Mouse (Mus musculus): ENCODE results near the gene Cdk17. TPM values are rescaled to one million over a fixed set of nuclear protein-coding genes. Genes with fewer than 3 reads are reported as not detected.

Gene Cdk17
- polyA plus RNA-seq, 1 experiment = 18.0 TPM

DNA sequence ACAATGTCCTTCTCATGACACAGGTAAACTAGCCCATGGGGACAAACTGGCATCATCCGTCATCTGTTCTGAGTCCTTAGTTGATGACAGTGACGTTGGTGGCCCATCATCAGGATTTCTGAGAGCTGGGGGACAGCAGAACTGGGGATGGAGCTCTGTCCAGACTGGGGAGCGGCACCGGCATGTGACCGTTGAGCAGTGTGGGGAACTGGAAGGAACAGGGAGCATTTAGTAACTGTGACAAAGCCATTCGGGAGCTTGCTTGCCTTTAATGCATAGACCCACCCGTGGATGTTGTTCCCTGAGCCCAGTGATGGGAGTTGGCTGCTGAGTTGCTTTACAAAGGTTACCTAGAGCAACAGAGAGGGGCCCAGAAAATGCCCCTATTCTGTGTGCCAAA is 89.2 kb downstream of the Cdk17 start:
- no peak for DNase-seq
- TF ChIP-seq POLR2A (IDR thresholded peaks at IDR 0.05; ENCODE audit: borderline replicate concordance, extremely low read depth, low read depth, low read length) (no peak), CTCF (IDR thresholded peaks at IDR 0.05; ENCODE audit: insufficient read depth, low read length) (no peak)
- Histone ChIP-seq H3K4me1 (ENCODE audit: control insufficient read depth, insufficient read depth, low read length) (peaks cover 8% of the 10 kb centered on the region), H3K4me3 (replicated peaks; ENCODE audit: extremely low read depth, low read depth, low read length) (no peak overlapping the region)
- WGBS = 66% methylated on average over 7 of the region's 7 CpGs

DNA sequence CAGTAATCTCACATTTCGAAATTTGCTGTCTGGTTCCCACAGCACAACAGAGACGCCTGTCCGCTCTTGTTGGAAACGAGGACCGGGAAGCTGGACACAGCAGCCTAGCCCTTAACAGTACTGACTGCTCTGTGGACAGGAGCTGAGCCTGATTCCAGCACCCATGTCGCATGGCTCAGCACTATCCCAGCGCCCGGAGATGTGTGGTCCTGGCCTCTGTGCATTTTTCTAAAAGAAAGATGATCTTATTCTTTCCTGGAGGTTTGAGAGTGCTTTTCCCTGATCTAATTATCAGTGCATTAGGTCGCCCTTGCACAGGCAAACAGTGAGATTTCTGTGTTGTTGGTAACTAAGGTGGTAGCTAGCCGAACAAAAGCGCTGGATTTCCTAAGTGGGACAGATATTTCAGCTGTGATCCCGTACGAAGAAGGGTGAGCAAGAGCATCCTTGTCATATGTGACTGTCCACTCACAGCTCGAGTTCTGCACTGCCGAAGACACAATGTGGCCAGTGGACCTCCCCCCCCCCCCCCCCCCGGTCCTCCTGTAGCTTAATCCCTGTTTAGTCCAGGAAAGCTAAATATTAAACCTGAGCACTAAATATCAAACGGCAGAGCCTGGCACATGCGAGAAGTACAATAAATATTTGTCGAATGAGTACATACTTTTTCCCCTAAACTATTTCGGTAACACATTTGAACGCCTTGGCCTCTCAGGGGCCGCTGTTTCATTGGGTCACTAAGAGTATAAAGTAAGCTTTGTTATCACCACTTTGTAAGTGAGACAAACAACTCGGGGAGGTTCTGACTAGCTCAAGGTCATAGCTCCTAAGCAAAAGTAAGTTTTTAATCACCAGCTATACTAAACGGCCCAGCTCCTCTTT is 90.0 kb downstream of the Cdk17 start:
- 45% methylated on average over 24 of the region's 24 CpGs for WGBS
- no peak for TF ChIP-seq CTCF (IDR thresholded peaks at IDR 0.05; ENCODE audit: insufficient read depth, low read length)
- H3K4me3 ChIP-seq (replicated peaks; ENCODE audit: extremely low read depth, low read depth, low read length) = no peak overlapping the region
- DNase-seq = no peak
- peaks cover 8% of the 10 kb centered on the region for H3K4me1 ChIP-seq (ENCODE audit: control insufficient read depth, insufficient read depth, low read length)

DNA sequence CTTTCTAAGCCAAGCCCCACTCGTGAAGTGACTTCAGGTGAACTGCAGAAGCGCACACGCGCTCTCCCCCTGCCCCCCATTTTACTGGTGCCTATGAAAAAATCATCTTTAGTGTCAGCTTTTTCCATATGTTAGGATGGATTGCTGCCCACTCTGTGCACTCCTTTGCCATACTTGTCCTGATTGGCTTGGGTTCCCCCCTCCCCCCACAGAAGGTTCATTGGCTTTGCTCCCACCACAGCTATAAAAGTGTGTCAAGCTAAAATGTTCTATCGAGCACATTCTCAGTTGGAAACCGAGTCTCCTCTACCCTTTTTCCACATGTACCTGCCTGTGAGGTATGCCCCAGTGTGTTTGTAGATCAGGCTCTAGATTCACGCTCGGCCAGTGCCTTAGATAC is 90.8 kb downstream of the Cdk17 start:
- peaks cover 8% of the 10 kb centered on the region for H3K4me1 ChIP-seq (ENCODE audit: control insufficient read depth, insufficient read depth, low read length)
- H3K4me3 ChIP-seq (replicated peaks; ENCODE audit: extremely low read depth, low read depth, low read length) = no peak overlapping the region
- TF ChIP-seq POLR2A (IDR thresholded peaks at IDR 0.05; ENCODE audit: borderline replicate concordance, extremely low read depth, low read depth, low read length) = no peak
- TF ChIP-seq CTCF (IDR thresholded peaks at IDR 0.05; ENCODE audit: insufficient read depth, low read length) = no peak
- DNase-seq = no peak
- 76% methylated on average over 8 of the region's 8 CpGs for WGBS

DNA sequence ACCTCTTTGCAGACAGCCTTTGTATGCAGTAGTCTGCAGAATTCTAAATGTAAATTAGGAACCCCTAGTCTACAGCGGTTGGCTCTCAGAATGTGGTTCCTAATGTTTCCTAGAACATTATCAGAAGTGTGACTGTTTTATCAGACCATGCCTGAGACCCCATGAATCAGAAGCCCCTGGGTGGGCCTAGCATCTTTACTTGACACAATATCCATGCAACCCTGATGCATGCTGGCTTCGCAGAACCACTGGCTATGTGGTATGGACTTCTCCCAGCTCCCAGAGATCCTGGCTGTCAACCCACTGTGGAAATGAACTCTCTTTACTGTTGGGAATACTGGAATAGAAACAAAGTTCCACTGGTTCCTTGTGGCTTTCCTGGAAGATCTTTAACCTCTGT is 92.0 kb downstream of the Cdk17 start:
- 91% methylated on average over 2 of the region's 2 CpGs for WGBS
- H3K4me3 ChIP-seq (replicated peaks; ENCODE audit: extremely low read depth, low read depth, low read length) = no peak overlapping the region
- H3K4me1 ChIP-seq (ENCODE audit: control insufficient read depth, insufficient read depth, low read length) = peaks cover 12% of the 10 kb centered on the region
- TF ChIP-seq CTCF (IDR thresholded peaks at IDR 0.05; ENCODE audit: insufficient read depth, low read length) = no peak
- TF ChIP-seq POLR2A (IDR thresholded peaks at IDR 0.05; ENCODE audit: borderline replicate concordance, extremely low read depth, low read depth, low read length) = no peak
- DNase-seq = no peak

DNA sequence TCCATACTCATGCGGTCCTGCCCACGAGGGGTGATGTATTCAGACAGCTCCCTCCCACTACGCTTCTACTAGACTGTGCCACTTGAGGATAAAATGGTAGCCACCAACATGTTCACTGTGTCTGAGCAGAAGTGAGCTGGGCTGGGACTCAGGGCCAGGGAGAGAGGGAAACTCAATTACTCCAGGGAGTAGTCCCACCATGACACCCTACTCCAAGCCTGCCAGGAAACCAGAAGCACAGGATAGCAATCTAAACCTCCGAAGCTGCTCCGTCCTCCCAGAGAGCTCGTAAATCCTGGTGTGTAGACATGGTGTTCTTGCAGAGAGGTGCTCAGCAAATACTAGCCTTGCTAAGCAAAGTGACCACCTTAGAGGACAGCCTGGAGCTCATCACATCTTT is 92.5 kb downstream of the Cdk17 start:
- WGBS = 78% methylated on average over 6 of the region's 6 CpGs

DNA sequence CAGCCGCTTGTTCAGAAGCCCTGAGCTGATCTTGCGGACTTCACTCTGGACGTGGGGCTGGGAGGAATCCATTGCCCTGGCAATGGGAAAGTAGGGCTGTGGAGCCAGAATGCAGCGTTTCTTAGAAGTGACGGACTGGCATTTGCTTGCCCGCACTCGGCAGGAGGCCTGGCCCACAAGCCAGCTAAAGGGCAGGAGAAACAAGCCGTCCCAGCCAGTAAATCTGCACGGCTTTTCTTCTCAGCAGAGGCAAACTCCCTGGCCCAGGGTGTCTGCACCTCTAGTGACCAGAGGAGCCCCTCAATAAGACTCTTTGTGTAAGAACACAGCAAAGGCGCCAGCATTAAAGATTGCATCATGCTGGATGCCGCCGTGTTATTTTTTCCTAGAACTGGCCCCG is 94.6 kb downstream of the Cdk17 start:
- WGBS = 47% methylated on average over 13 of the region's 13 CpGs

More for the DNA sequence above, 92.5 kb downstream of the Cdk17 start:
- Histone ChIP-seq H3K4me3 (replicated peaks; ENCODE audit: extremely low read depth, low read depth, low read length) (no peak overlapping the region), H3K4me1 (ENCODE audit: control insufficient read depth, insufficient read depth, low read length) (peaks cover 12% of the 10 kb centered on the region)
- DNase-seq = no peak
- TF ChIP-seq POLR2A (IDR thresholded peaks at IDR 0.05; ENCODE audit: borderline replicate concordance, extremely low read depth, low read depth, low read length) = no peak
- no peak for TF ChIP-seq CTCF (IDR thresholded peaks at IDR 0.05; ENCODE audit: insufficient read depth, low read length)

DNA sequence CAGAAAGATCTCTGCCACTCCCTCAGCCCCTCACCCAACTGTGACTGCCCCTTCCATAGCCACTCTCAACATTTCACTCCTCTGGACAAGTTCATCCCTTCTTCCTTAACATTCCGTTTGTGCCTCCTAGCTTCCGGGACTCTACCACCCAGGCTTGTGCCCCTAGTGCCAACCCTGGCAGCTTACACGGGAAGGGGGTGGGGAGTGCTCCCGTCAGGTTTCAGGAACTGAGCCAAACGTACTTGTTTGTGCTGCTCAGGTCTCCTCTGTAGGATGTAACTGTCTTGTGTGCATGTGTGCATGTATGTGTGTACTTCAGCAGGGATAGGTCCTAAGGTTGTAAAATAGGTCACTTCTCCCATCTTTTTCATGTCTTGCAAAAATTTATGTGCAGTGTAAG is 99.2 kb downstream of the Cdk17 start:
- DNase-seq = no peak
- 39% methylated on average over 5 of the region's 5 CpGs for WGBS
- Histone ChIP-seq H3K4me3 (replicated peaks; ENCODE audit: extremely low read depth, low read depth, low read length) (no peak overlapping the region), H3K4me1 (ENCODE audit: control insufficient read depth, insufficient read depth, low read length) (peaks cover 25% of the 10 kb centered on the region)
- TF ChIP-seq POLR2A (IDR thresholded peaks at IDR 0.05; ENCODE audit: borderline replicate concordance, extremely low read depth, low read depth, low read length) = no peak
- no peak for TF ChIP-seq CTCF (IDR thresholded peaks at IDR 0.05; ENCODE audit: insufficient read depth, low read length)

More for the DNA sequence above, 94.6 kb downstream of the Cdk17 start:
- DNase-seq = no peak
- no peak overlapping the region for H3K4me3 ChIP-seq (replicated peaks; ENCODE audit: extremely low read depth, low read depth, low read length)
- TF ChIP-seq CTCF (IDR thresholded peaks at IDR 0.05; ENCODE audit: insufficient read depth, low read length) (no peak), POLR2A (IDR thresholded peaks at IDR 0.05; ENCODE audit: borderline replicate concordance, extremely low read depth, low read depth, low read length) (no peak)
- H3K4me1 ChIP-seq (ENCODE audit: control insufficient read depth, insufficient read depth, low read length) = peaks cover 15% of the 10 kb centered on the region

DNA sequence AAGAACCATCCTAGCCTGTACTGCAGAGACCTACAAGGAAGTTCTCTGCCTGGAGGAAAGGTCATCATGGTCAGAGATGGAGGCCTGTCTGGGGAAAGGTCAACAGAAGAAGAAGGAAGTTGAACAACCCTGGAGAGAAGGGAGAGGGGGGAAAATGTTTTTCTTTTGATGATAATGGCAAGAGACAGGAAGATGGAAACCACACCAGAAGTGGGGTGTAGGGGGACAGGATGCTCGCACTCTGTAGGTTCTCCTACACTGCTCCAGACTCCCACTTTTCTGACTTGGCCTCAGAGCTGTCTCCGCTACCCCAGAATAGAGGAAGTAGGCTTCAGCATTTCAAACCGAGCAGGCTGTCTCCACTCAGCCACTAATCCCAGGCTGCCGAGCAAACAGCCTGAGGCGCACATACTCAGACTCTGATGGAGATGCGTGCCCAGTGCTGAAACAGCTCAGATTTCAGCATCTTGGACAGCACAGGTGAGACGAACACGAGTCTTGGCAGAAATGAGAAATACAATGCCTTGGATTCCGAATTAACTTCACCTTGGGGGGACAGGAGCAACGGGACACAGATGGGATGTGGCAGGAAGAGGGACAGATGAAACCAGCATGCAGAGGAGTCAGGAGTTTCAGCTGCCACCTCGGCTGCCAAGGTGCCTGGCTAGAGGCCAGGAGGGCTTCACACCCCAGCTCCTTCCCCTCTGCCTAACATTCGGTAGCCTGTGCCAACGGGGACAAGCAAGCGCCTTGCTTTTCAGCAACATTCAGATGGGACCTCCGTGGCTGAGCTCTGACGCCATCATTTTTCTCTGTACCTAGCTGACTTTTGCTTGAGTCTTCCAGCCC is 100.7 kb downstream of the Cdk17 start:
- DNase-seq = peak; percentile 41
- Histone ChIP-seq H3K4me3 (replicated peaks; ENCODE audit: extremely low read depth, low read depth, low read length) (no peak overlapping the region), H3K4me1 (ENCODE audit: control insufficient read depth, insufficient read depth, low read length) (peaks cover 25% of the 10 kb centered on the region)
- TF ChIP-seq POLR2A (IDR thresholded peaks at IDR 0.05; ENCODE audit: borderline replicate concordance, extremely low read depth, low read depth, low read length) (no peak), CTCF (IDR thresholded peaks at IDR 0.05; ENCODE audit: insufficient read depth, low read length) (no peak)
- 28% methylated on average over 16 of the region's 16 CpGs for WGBS

DNA sequence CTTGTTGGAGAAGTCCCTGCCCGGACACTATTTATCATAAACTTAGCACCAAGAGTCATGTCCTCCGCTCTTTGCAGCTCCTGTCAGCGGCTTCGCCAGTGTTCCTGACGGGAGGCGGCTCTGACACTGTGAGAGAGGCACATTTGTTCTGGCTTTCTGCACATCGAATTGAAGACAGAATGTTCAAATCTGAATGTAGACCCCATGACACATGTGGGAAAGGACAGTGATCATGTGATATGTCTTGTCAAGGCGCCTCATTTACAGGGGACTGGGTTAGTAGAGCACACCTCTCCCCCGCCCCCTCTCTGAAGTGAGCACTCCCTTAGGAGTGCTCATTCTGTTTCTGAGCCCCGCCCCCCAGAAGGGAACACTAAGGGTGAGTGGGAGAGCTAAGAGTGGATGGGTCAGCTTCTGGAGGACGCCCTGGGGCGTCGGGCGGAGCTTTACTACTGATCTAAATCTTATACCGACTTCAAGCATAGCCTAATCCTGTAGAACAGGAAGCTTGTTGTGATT is 101.4 kb downstream of the Cdk17 start:
- Histone ChIP-seq H3K4me1 (ENCODE audit: control insufficient read depth, insufficient read depth, low read length) (peaks cover 23% of the 10 kb centered on the region), H3K4me3 (replicated peaks; ENCODE audit: extremely low read depth, low read depth, low read length) (no peak overlapping the region)
- no peak for TF ChIP-seq POLR2A (IDR thresholded peaks at IDR 0.05; ENCODE audit: borderline replicate concordance, extremely low read depth, low read depth, low read length)
- TF ChIP-seq CTCF (IDR thresholded peaks at IDR 0.05; ENCODE audit: insufficient read depth, low read length) = no peak
- 22% methylated on average over 15 of the region's 15 CpGs for WGBS
- peak; percentile 46 for DNase-seq

Data from lung, adult 2 months (tissue).